Mouse (Mus musculus): ENCODE results near the gene Mfsd11.

DNA sequence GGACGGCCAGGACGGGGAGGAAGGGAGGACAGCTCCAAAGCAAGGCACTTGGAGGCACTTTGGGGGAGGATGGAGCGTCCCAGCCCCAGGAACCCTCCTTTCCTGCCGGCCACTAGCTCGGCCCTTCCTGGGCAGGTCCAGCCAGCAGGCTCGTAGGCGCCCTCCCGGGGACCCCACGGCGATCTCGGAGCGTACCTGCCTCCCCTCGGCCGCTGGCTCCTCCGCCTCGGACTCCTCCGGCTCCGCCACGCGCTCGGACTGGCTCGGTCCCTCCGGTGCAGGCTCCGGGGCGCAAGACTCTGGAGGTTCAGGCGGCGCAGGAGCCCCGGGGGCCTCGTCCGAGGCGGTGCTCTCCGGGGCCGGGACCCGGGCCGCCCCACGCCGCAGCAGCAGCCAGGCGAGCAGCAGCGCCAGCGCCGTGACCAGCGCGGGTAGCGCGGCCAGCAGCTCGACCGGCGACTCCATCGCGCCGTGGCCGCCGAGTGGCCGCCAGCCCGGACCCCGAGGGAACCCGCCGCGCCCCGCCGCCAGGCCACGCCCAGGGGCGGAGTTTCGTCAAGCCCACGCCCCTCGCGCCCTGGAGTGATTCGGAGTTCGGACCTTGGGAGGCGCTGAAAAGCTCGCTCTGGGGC is 24.6 kb upstream of the Mfsd11 start, which contains the start of gene Mxra7:
- no peak; the same call in 1 of the 2 replicates for TF ChIP-seq POLR2A (IDR thresholded peaks at IDR 0.05; ENCODE audit: insufficient read depth, low read depth, low read length)
- no peak for TF ChIP-seq CTCF (IDR thresholded peaks at IDR 0.05; ENCODE audit: insufficient read depth, low read depth, low read length)

Data from olfactory bulb, adult 2 months (tissue).